Mouse (Mus musculus): ENCODE data around the gene Ngdn. TPM values are rescaled to one million over a fixed set of nuclear protein-coding genes. Genes with fewer than 3 reads are reported as not detected.

Ngdn gene
- total and polyA plus RNA-seq, 3 experiments, result 75.4 to 111 (median 77.9) TPM

DNA sequence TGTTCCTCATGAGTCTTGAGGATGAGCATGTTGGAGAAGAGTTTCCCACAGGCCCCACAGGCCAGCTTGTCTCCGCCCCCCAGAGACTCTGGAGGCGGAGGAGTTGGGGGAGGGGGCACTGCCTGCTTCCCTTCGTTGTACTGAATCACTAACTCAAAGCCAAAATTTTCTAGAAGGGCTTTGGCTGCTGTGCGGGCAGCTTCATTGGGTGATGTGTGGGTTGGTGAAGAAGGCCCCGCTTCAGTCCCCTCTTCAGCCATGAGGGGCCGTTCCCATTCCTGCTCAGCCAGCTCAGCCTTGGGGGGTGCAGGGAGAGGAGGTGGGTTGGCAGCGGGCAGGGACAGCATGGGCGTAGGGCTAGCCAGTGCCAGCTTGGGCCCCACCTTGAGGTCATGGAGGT is 50.8 kb downstream of the Ngdn start:
- H3K4me2 ChIP-seq (ENCODE audit: insufficient read depth, low read depth, poor library complexity, severe bottlenecking), result no peak overlapping the region
- H3K27me3 ChIP-seq (replicated peaks), result peaks cover 4% of the 10 kb centered on the region
- dilution Hi-C loops (cut with MboI; ENCODE audit: extremely low pct_ligation_motif_present, extremely low pct_unique_long_range_greater_than_20kb, low sequenced_read_pairs) (no loop called here), in situ Hi-C loops (cut with MboI; ENCODE audit: low pct_ligation_motif_present, low pct_unique_long_range_greater_than_20kb, low sequenced_read_pairs) (no loop called here)
- no peaks in the 10 kb centered on the region for H3K79me2 ChIP-seq (replicated peaks; ENCODE audit: control insufficient read depth, extremely low read depth, insufficient read depth, poor library complexity, severe bottlenecking)
- H3K27ac ChIP-seq (ENCODE audit: insufficient read depth, low read depth), result no peak overlapping the region
- no peak overlapping the region for H3K9ac ChIP-seq (ENCODE audit: insufficient read depth, low read depth)
- H3K4me3 ChIP-seq (replicated peaks in 1 of 3; ENCODE audit: low read depth in 2 of 3, low read length in 2 of 3, poor library complexity in 1 of 3), result no peak overlapping the region
- H3K4me1 ChIP-seq (ENCODE audit: control insufficient read depth in 1 of 2, insufficient read depth in 2 of 2), result peaks cover 5 to 16% of the 10 kb centered on the region in 2 experiments; a peak in 2 of 4 replicates
- peaks cover 0 to 2% of the 10 kb centered on the region in 2 experiments for H3K36me3 ChIP-seq (replicated peaks in 1 of 2; ENCODE audit: control insufficient read depth in 1 of 2, insufficient read depth in 1 of 2, low read length in 1 of 2)
- no peak for DNase-seq (ENCODE audit: extremely low read depth)
- H3K9me3 ChIP-seq (replicated peaks; ENCODE audit: low read length), result no peaks in the 10 kb centered on the region
- no peak for TF ChIP-seq POLR2AphosphoS2 (IDR thresholded peaks at IDR 0.05; ENCODE audit: low read depth, low read length)
- TF ChIP-seq ZKSCAN1 (IDR thresholded peaks at IDR 0.05; ENCODE audit: borderline replicate concordance, low read depth, low read length), result no peak
- TF ChIP-seq TCF12 (IDR thresholded peaks at IDR 0.05; ENCODE audit: low read depth, low read length), result no peak

DNA sequence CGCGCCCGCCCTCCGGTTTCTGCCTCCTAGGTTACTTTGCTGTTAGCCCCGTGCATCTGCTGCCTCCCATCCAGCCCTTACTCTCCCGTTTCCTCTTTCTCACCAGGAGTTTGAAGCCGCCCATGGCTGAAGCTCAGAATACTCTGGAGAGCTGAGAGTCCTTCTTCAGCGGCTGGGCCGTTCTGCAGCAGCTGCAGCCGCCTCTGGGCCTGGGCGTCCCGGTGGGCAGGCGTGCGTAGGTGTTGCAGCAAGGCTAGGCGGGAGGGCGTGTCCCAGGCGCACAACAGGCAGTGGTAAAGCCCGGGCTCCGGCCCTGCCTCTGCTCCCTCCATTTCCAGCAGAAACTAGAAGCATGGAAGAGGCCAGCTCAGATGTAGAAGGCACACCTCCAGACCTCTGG is 56.5 kb downstream of the Ngdn start:
- in situ Hi-C loops (cut with MboI; ENCODE audit: low pct_ligation_motif_present, low pct_unique_long_range_greater_than_20kb, low sequenced_read_pairs) (no loop called here), dilution Hi-C loops (cut with MboI; ENCODE audit: extremely low pct_ligation_motif_present, extremely low pct_unique_long_range_greater_than_20kb, low sequenced_read_pairs) (no loop called here)
- DNase-seq (ENCODE audit: extremely low read depth), result no peak
- Histone ChIP-seq H3K9ac (ENCODE audit: insufficient read depth, low read depth) (no peak overlapping the region), H3K9me3 (replicated peaks; ENCODE audit: low read length) (no peaks in the 10 kb centered on the region), H3K4me1 (ENCODE audit: control insufficient read depth in 1 of 2, insufficient read depth in 2 of 2) (peaks cover 0 to 3% of the 10 kb centered on the region in 2 experiments; a peak in 2 of 4 replicates), H3K79me2 (replicated peaks; ENCODE audit: control insufficient read depth, extremely low read depth, insufficient read depth, poor library complexity, severe bottlenecking) (no peaks in the 10 kb centered on the region), H3K4me2 (ENCODE audit: insufficient read depth, low read depth, poor library complexity, severe bottlenecking) (no peak overlapping the region), H3K36me3 (replicated peaks in 1 of 2; ENCODE audit: control insufficient read depth in 1 of 2, insufficient read depth in 1 of 2, low read length in 1 of 2) (no peaks in the 10 kb centered on the region), H3K27ac (ENCODE audit: insufficient read depth, low read depth) (no peak overlapping the region), H3K27me3 (replicated peaks) (peaks cover 8% of the 10 kb centered on the region), H3K4me3 (replicated peaks in 1 of 3; ENCODE audit: low read depth in 2 of 3, low read length in 2 of 3, poor library complexity in 1 of 3) (no peak overlapping the region)
- TF ChIP-seq ZC3H11A (IDR thresholded peaks at IDR 0.05; ENCODE audit: low read depth, low read length) (no peak), PAX5 (IDR thresholded peaks at IDR 0.05; ENCODE audit: low read length) (no peak), MXI1 (IDR thresholded peaks at IDR 0.05; ENCODE audit: low read depth, low read length) (no peak), CHD1 (IDR thresholded peaks at IDR 0.05; ENCODE audit: low read depth, low read length) (no peak), JUND (conservative IDR thresholded peaks at IDR 0.05; ENCODE audit: low read depth, low read length) (no peak), ELF1 (IDR thresholded peaks at IDR 0.05; ENCODE audit: low read depth, low read length) (no peak), RCOR1 (conservative IDR thresholded peaks at IDR 0.05; ENCODE audit: low read depth, low read length) (no peak), TCF12 (IDR thresholded peaks at IDR 0.05; ENCODE audit: low read depth, low read length) (no peak), ETS1 (conservative IDR thresholded peaks at IDR 0.05; ENCODE audit: low read depth, low read length) (no peak), IRF4 (IDR thresholded peaks at IDR 0.05; ENCODE audit: low read depth, low read length) (no peak), MYC (IDR thresholded peaks at IDR 0.05; ENCODE audit: low read depth, low read length) (no peak), POLR2A (IDR thresholded peaks at IDR 0.05; ENCODE audit: low read depth, low read length) (no peak), BHLHE40 (IDR thresholded peaks at IDR 0.05; ENCODE audit: low read depth, low read length) (no peak), KAT2A (IDR thresholded peaks at IDR 0.05; ENCODE audit: insufficient replicate concordance, low read length) (no peak), NELFE (IDR thresholded peaks at IDR 0.05; ENCODE audit: low read depth, low read length) (no peak), TBP (conservative IDR thresholded peaks at IDR 0.05; ENCODE audit: low read depth, low read length) (no peak), NRF1 (IDR thresholded peaks at IDR 0.05; ENCODE audit: low read depth, low read length) (no peak), RAD21 (IDR thresholded peaks at IDR 0.05; ENCODE audit: low read depth, low read length) (no peak), E2F4 (IDR thresholded peaks at IDR 0.05; ENCODE audit: insufficient replicate concordance, low read depth, low read length) (no peak), MAX (IDR thresholded peaks at IDR 0.05; ENCODE audit: low read length) (no peak)

Other genes with a start within 250 kb of the Ngdn start
- 0.08 and 0.13 TPM in 2 replicates for gene Slc7a8, start 233.5 kb upstream of the Ngdn start, total RNA-seq (2012; rRNA removed)
- gene Slc7a8, start 233.5 kb upstream of the Ngdn start, total RNA-seq (2014; rRNA removed), result not detected in 2 replicates
- gene Slc7a8, start 233.5 kb upstream of the Ngdn start, polyA plus RNA-seq (2012; ENCODE audit: insufficient read length, low read depth), result 0.16 and 0.17 TPM in 2 replicates
- gene Rnf212b, start 201.3 kb upstream of the Ngdn start, total RNA-seq (2012; rRNA removed), result not detected in 2 replicates
- gene Rnf212b, start 201.3 kb upstream of the Ngdn start, total RNA-seq (2014; rRNA removed), result not detected in 2 replicates
- not detected in 2 replicates for gene Rnf212b, start 201.3 kb upstream of the Ngdn start, polyA plus RNA-seq (2012; ENCODE audit: insufficient read length, low read depth)
- 2.3 and 3.7 TPM in 2 replicates for gene Homez, start 144.5 kb upstream of the Ngdn start, total RNA-seq (2012; rRNA removed)
- 3.5 TPM in 2 replicates for gene Homez, start 144.5 kb upstream of the Ngdn start, total RNA-seq (2014; rRNA removed)
- 2.3 and 7.2 TPM in 2 replicates for gene Homez, start 144.5 kb upstream of the Ngdn start, polyA plus RNA-seq (2012; ENCODE audit: insufficient read length, low read depth)
- 1.3 and 1.6 TPM in 2 replicates for gene Ppp1r3e, start 137.9 kb upstream of the Ngdn start, total RNA-seq (2012; rRNA removed)
- 0.51 and 0.55 TPM in 2 replicates for gene Ppp1r3e, start 137.9 kb upstream of the Ngdn start, total RNA-seq (2014; rRNA removed)
- gene Ppp1r3e, start 137.9 kb upstream of the Ngdn start, polyA plus RNA-seq (2012; ENCODE audit: insufficient read length, low read depth), result 1.2 and 1.4 TPM in 2 replicates
- 4.8 and 6.2 TPM in 2 replicates for gene Bcl2l2, start 132.1 kb upstream of the Ngdn start, total RNA-seq (2012; rRNA removed)
- gene Bcl2l2, start 132.1 kb upstream of the Ngdn start, total RNA-seq (2014; rRNA removed), result 0.32 and 0.50 TPM in 2 replicates
- gene Bcl2l2, start 132.1 kb upstream of the Ngdn start, polyA plus RNA-seq (2012; ENCODE audit: insufficient read length, low read depth), result 0.46 and 0.76 TPM in 2 replicates
- gene Gm20521, start 132.0 kb upstream of the Ngdn start, total RNA-seq (2012; rRNA removed), result 0.13 TPM in 1 of 2 replicates, not detected in the other
- not detected in 2 replicates for gene Gm20521, start 132.0 kb upstream of the Ngdn start, total RNA-seq (2014; rRNA removed)
- not detected in 2 replicates for gene Gm20521, start 132.0 kb upstream of the Ngdn start, polyA plus RNA-seq (2012; ENCODE audit: insufficient read length, low read depth)
- gene Pabpn1, start 123.0 kb upstream of the Ngdn start, total RNA-seq (2012; rRNA removed), result 56.8 and 73.7 TPM in 2 replicates
- 85.5 and 88.0 TPM in 2 replicates for gene Pabpn1, start 123.0 kb upstream of the Ngdn start, total RNA-seq (2014; rRNA removed)
- 275 and 302 TPM in 2 replicates for gene Pabpn1, start 123.0 kb upstream of the Ngdn start, polyA plus RNA-seq (2012; ENCODE audit: insufficient read length, low read depth)
- gene Slc22a17, start 102.3 kb upstream of the Ngdn start, total RNA-seq (2012; rRNA removed), result 0.71 and 1.1 TPM in 2 replicates
- 0.04 and 0.16 TPM in 2 replicates for gene Slc22a17, start 102.3 kb upstream of the Ngdn start, total RNA-seq (2014; rRNA removed)
- 0.15 and 0.34 TPM in 2 replicates for gene Slc22a17, start 102.3 kb upstream of the Ngdn start, polyA plus RNA-seq (2012; ENCODE audit: insufficient read length, low read depth)
- gene Efs, start 89.3 kb upstream of the Ngdn start, total RNA-seq (2012; rRNA removed), result not detected in 2 replicates
- gene Efs, start 89.3 kb upstream of the Ngdn start, total RNA-seq (2014; rRNA removed), result not detected in 2 replicates
- gene Efs, start 89.3 kb upstream of the Ngdn start, polyA plus RNA-seq (2012; ENCODE audit: insufficient read length, low read depth), result not detected in 2 replicates
- gene Il25, start 82.8 kb upstream of the Ngdn start, total RNA-seq (2012; rRNA removed), result not detected in 2 replicates
- gene Il25, start 82.8 kb upstream of the Ngdn start, total RNA-seq (2014; rRNA removed), result not detected in 2 replicates
- gene Il25, start 82.8 kb upstream of the Ngdn start, polyA plus RNA-seq (2012; ENCODE audit: insufficient read length, low read depth), result not detected in 2 replicates
- gene Cmtm5, start 79.2 kb upstream of the Ngdn start, total RNA-seq (2012; rRNA removed), result not detected in 2 replicates
- gene Cmtm5, start 79.2 kb upstream of the Ngdn start, total RNA-seq (2014; rRNA removed), result not detected in 2 replicates
- not detected in 2 replicates for gene Cmtm5, start 79.2 kb upstream of the Ngdn start, polyA plus RNA-seq (2012; ENCODE audit: insufficient read length, low read depth)
- 0.21 and 0.98 TPM in 2 replicates for gene Myh6, start 48.5 kb upstream of the Ngdn start, total RNA-seq (2012; rRNA removed)
- 0.04 and 0.16 TPM in 2 replicates for gene Myh6, start 48.5 kb upstream of the Ngdn start, total RNA-seq (2014; rRNA removed)
- 1.3 and 1.5 TPM in 2 replicates for gene Myh6, start 48.5 kb upstream of the Ngdn start, polyA plus RNA-seq (2012; ENCODE audit: insufficient read length, low read depth)
- not detected in 2 replicates for gene Gm17428, start 38.5 kb upstream of the Ngdn start, total RNA-seq (2012; rRNA removed)
- not detected in 2 replicates for gene Gm17428, start 38.5 kb upstream of the Ngdn start, total RNA-seq (2014; rRNA removed)
- not detected in 2 replicates for gene Gm17428, start 38.5 kb upstream of the Ngdn start, polyA plus RNA-seq (2012; ENCODE audit: insufficient read length, low read depth)
- gene Myh7, start 20.8 kb upstream of the Ngdn start, total RNA-seq (2012; rRNA removed), result 0.08 TPM in 2 replicates
- not detected in 2 replicates for gene Myh7, start 20.8 kb upstream of the Ngdn start, total RNA-seq (2014; rRNA removed)
- gene Myh7, start 20.8 kb upstream of the Ngdn start, polyA plus RNA-seq (2012; ENCODE audit: insufficient read length, low read depth), result 0.57 TPM in 1 of 2 replicates, not detected in the other
- 0.34 and 0.59 TPM in 2 replicates for gene Zfhx2, start 76.9 kb downstream of the Ngdn start, total RNA-seq (2012; rRNA removed)
- 0.03 and 0.07 TPM in 2 replicates for gene Zfhx2, start 76.9 kb downstream of the Ngdn start, total RNA-seq (2014; rRNA removed)
- gene Zfhx2, start 76.9 kb downstream of the Ngdn start, polyA plus RNA-seq (2012; ENCODE audit: insufficient read length, low read depth), result 0.29 and 0.30 TPM in 2 replicates
- 3.7 and 4.0 TPM in 2 replicates for gene Thtpa, start 79.3 kb downstream of the Ngdn start, total RNA-seq (2012; rRNA removed)
- gene Thtpa, start 79.3 kb downstream of the Ngdn start, total RNA-seq (2014; rRNA removed), result 9.0 and 9.4 TPM in 2 replicates
- 5.5 and 6.7 TPM in 2 replicates for gene Thtpa, start 79.3 kb downstream of the Ngdn start, polyA plus RNA-seq (2012; ENCODE audit: insufficient read length, low read depth)
- gene Ap1g2, start 91.1 kb downstream of the Ngdn start, total RNA-seq (2012; rRNA removed), result 23.4 and 28.5 TPM in 2 replicates
- gene Ap1g2, start 91.1 kb downstream of the Ngdn start, total RNA-seq (2014; rRNA removed), result 16.2 and 18.3 TPM in 2 replicates
- 59.1 and 64.8 TPM in 2 replicates for gene Ap1g2, start 91.1 kb downstream of the Ngdn start, polyA plus RNA-seq (2012; ENCODE audit: insufficient read length, low read depth)
- gene Jph4, start 101.5 kb downstream of the Ngdn start, total RNA-seq (2012; rRNA removed), result not detected in 2 replicates
- not detected in 2 replicates for gene Jph4, start 101.5 kb downstream of the Ngdn start, total RNA-seq (2014; rRNA removed)
- not detected in 2 replicates for gene Jph4, start 101.5 kb downstream of the Ngdn start, polyA plus RNA-seq (2012; ENCODE audit: insufficient read length, low read depth)
- gene Dhrs2, start 206.6 kb downstream of the Ngdn start, total RNA-seq (2012; rRNA removed), result not detected in 2 replicates
- not detected in 2 replicates for gene Dhrs2, start 206.6 kb downstream of the Ngdn start, total RNA-seq (2014; rRNA removed)
- gene Dhrs2, start 206.6 kb downstream of the Ngdn start, polyA plus RNA-seq (2012; ENCODE audit: insufficient read length, low read depth), result not detected in 2 replicates

Measured in CH12.LX (cell line).